Mouse (Mus musculus): ENCODE measurements around the gene Hist1h2ai. TPM values are rescaled to one million over a fixed set of nuclear protein-coding genes. Genes with fewer than 3 reads are reported as not detected.

The Hist1h2ai gene
- 13.1 and 96.4 TPM in 2 replicates for polyA plus RNA-seq (2012; rRNA removed; ENCODE audit: low replicate concordance)

GRCm38 (mm10) chr13:21715864-21716539 lies at the start of gene Hist1h2ai, which contains the start of gene Hist1h2bl:
Gene Hist1h2ai (plus strand): TSS chr13:21716422.
Gene Hist1h2bl (minus strand): TSS chr13:21716143.

GRCm38 (mm10) chr13:21677305-21677704 lies 38.9 kb upstream of the Hist1h2ai start, which contains the start of gene Olfr1360:
Gene Olfr1360 (minus strand): TSS chr13:21677405.

GRCm38 (mm10) chr13:21697811-21698210 lies 18.4 kb upstream of the Hist1h2ai start, which contains the start of gene Olfr1359:
Gene Olfr1359 (plus strand): TSS chr13:21698111.

GRCm38 (mm10) chr13:21717397-21718357 lies 1.5 kb downstream of the Hist1h2ai start, which contains the start of gene Hist1h3h:
Gene Hist1h3h (plus strand): TSS chr13:21717659.

GRCm38 (mm10) chr13:21721757-21722372 lies 5.6 kb downstream of the Hist1h2ai start, which contains the start of gene Hist1h2bm:
Gene Hist1h2bm (plus strand): TSS chr13:21722044.

GRCm38 (mm10) chr13:21734906-21735767 lies 18.9 kb downstream of the Hist1h2ai start, which contains the start of gene Hist1h4j:
Gene Hist1h4j (plus strand): TSS chr13:21735064.

GRCm38 (mm10) chr13:21750159-21751017 lies 34.2 kb downstream of the Hist1h2ai start, which contains the start of gene Hist1h4k:
Gene Hist1h4k (minus strand): TSS chr13:21750505.

GRCm38 (mm10) chr13:21753524-21754285 lies 37.5 kb downstream of the Hist1h2ai start, which contains the start of the genes Hist1h2ak and Hist1h2bn:
Gene Hist1h2ak (minus strand): TSS chr13:21753827.
Gene Hist1h2bn (plus strand): TSS chr13:21754123.

Other genes with a start within 250 kb of the Hist1h2ai start
- gene Nkapl, start 247.9 kb upstream of the Hist1h2ai start, polyA plus RNA-seq (2012; rRNA removed; ENCODE audit: low replicate concordance) = 0.28 TPM in 1 of 2 replicates, not detected in the other
- gene Zkscan4, start 237.5 kb upstream of the Hist1h2ai start, polyA plus RNA-seq (2012; rRNA removed; ENCODE audit: low replicate concordance) = 0.07 and 0.11 TPM in 2 replicates
- gene Gm10065, start 237.0 kb upstream of the Hist1h2ai start, polyA plus RNA-seq (2012; rRNA removed; ENCODE audit: low replicate concordance) = not detected in 2 replicates
- not detected in 2 replicates for gene AK157302, start 221.2 kb upstream of the Hist1h2ai start, polyA plus RNA-seq (2012; rRNA removed; ENCODE audit: low replicate concordance)
- gene Gm11273, start 215.0 kb upstream of the Hist1h2ai start, polyA plus RNA-seq (2012; rRNA removed; ENCODE audit: low replicate concordance) = 34.6 and 52.3 TPM in 2 replicates
- 0.26 and 0.42 TPM in 2 replicates for gene Zkscan8, start 185.3 kb upstream of the Hist1h2ai start, polyA plus RNA-seq (2012; rRNA removed; ENCODE audit: low replicate concordance)
- not detected in 2 replicates for gene Olfr1366, start 173.6 kb upstream of the Hist1h2ai start, polyA plus RNA-seq (2012; rRNA removed; ENCODE audit: low replicate concordance)
- gene Olfr1535, start 156.5 kb upstream of the Hist1h2ai start, polyA plus RNA-seq (2012; rRNA removed; ENCODE audit: low replicate concordance) = not detected in 2 replicates
- gene Olfr1364, start 134.7 kb upstream of the Hist1h2ai start, polyA plus RNA-seq (2012; rRNA removed; ENCODE audit: low replicate concordance) = not detected in 2 replicates
- not detected in 2 replicates for gene Olfr1362, start 102.4 kb upstream of the Hist1h2ai start, polyA plus RNA-seq (2012; rRNA removed; ENCODE audit: low replicate concordance)
- not detected in 2 replicates for gene Olfr11, start 73.9 kb upstream of the Hist1h2ai start, polyA plus RNA-seq (2012; rRNA removed; ENCODE audit: low replicate concordance)
- not detected in 2 replicates for gene Olfr1361, start 53.0 kb upstream of the Hist1h2ai start, polyA plus RNA-seq (2012; rRNA removed; ENCODE audit: low replicate concordance)
- gene Olfr1360, start 39.0 kb upstream of the Hist1h2ai start, polyA plus RNA-seq (2012; rRNA removed; ENCODE audit: low replicate concordance) = not detected in 2 replicates
- gene Olfr1359, start 18.3 kb upstream of the Hist1h2ai start, polyA plus RNA-seq (2012; rRNA removed; ENCODE audit: low replicate concordance) = not detected in 2 replicates
- 7.5 and 8.8 TPM in 2 replicates for gene Hist1h2bl, start 279 bp upstream of the Hist1h2ai start, polyA plus RNA-seq (2012; rRNA removed; ENCODE audit: low replicate concordance)
- gene Hist1h3h, start 1.2 kb downstream of the Hist1h2ai start, polyA plus RNA-seq (2012; rRNA removed; ENCODE audit: low replicate concordance) = 70.2 and 104 TPM in 2 replicates
- 3.8 and 7.0 TPM in 2 replicates for gene Hist1h2bm, start 5.6 kb downstream of the Hist1h2ai start, polyA plus RNA-seq (2012; rRNA removed; ENCODE audit: low replicate concordance)
- gene Hist1h4j, start 18.6 kb downstream of the Hist1h2ai start, polyA plus RNA-seq (2012; rRNA removed; ENCODE audit: low replicate concordance) = 3.1 and 3.3 TPM in 2 replicates
- gene Hist1h4k, start 34.1 kb downstream of the Hist1h2ai start, polyA plus RNA-seq (2012; rRNA removed; ENCODE audit: low replicate concordance) = 26.4 and 32.3 TPM in 2 replicates
- 28.1 and 60.3 TPM in 2 replicates for gene Hist1h2ak, start 37.4 kb downstream of the Hist1h2ai start, polyA plus RNA-seq (2012; rRNA removed; ENCODE audit: low replicate concordance)
- gene Hist1h2bn, start 37.7 kb downstream of the Hist1h2ai start, polyA plus RNA-seq (2012; rRNA removed; ENCODE audit: low replicate concordance) = 10.3 and 18.9 TPM in 2 replicates
- 1.6 and 2.1 TPM in 2 replicates for gene Hist1h1b, start 64.2 kb downstream of the Hist1h2ai start, polyA plus RNA-seq (2012; rRNA removed; ENCODE audit: low replicate concordance)
- 76.2 and 99.7 TPM in 2 replicates for gene Hist1h3i, start 66.9 kb downstream of the Hist1h2ai start, polyA plus RNA-seq (2012; rRNA removed; ENCODE audit: low replicate concordance)
- 8.4 and 153 TPM in 2 replicates for gene Hist1h2an, start 70.8 kb downstream of the Hist1h2ai start, polyA plus RNA-seq (2012; rRNA removed; ENCODE audit: low replicate concordance)
- 2.6 and 4.6 TPM in 2 replicates for gene Hist1h2bp, start 71.0 kb downstream of the Hist1h2ai start, polyA plus RNA-seq (2012; rRNA removed; ENCODE audit: low replicate concordance)
- gene Hist1h2bq, start 93.8 kb downstream of the Hist1h2ai start, polyA plus RNA-seq (2012; rRNA removed; ENCODE audit: low replicate concordance) = 23.5 and 27.4 TPM in 2 replicates
- gene Hist1h2ao, start 94.0 kb downstream of the Hist1h2ai start, polyA plus RNA-seq (2012; rRNA removed; ENCODE audit: low replicate concordance) = not detected in 2 replicates
- gene Hist1h4m, start 95.3 kb downstream of the Hist1h2ai start, polyA plus RNA-seq (2012; rRNA removed; ENCODE audit: low replicate concordance) = 1.3 and 6.9 TPM in 2 replicates
- 20.7 and 25.5 TPM in 2 replicates for gene Hist1h4n, start 115.8 kb downstream of the Hist1h2ai start, polyA plus RNA-seq (2012; rRNA removed; ENCODE audit: low replicate concordance)
- 223 and 1,937 TPM in 2 replicates for gene Hist1h2ap, start 117.1 kb downstream of the Hist1h2ai start, polyA plus RNA-seq (2012; rRNA removed; ENCODE audit: low replicate concordance)
- gene Hist1h2br, start 117.3 kb downstream of the Hist1h2ai start, polyA plus RNA-seq (2012; rRNA removed; ENCODE audit: low replicate concordance) = 22.5 and 29.8 TPM in 2 replicates
- gene Zfp184, start 228.7 kb downstream of the Hist1h2ai start, polyA plus RNA-seq (2012; rRNA removed; ENCODE audit: low replicate concordance) = 0.14 and 0.51 TPM in 2 replicates

Data from duodenum, adult 2 months (tissue).